Mouse (Mus musculus) T-helper 2 cell (primary cell): ENCODE measurements around the gene Gm11011.
"Not testable (repeated sequence)": the region's sequence is repeated elsewhere in the genome, so short reads cannot be mapped to it uniquely, and the experiment has no call there.

Experiments
- in situ Hi-C: fragments of 300-600 bp; cut with MboI, MseI; formaldehyde crosslinking; loops from one replicate; pipeline ENCODE4 v1.15.1; 2025; ENCODE audit warnings: high pct_unique_total_duplicates

The Gm11011 gene

DNA sequence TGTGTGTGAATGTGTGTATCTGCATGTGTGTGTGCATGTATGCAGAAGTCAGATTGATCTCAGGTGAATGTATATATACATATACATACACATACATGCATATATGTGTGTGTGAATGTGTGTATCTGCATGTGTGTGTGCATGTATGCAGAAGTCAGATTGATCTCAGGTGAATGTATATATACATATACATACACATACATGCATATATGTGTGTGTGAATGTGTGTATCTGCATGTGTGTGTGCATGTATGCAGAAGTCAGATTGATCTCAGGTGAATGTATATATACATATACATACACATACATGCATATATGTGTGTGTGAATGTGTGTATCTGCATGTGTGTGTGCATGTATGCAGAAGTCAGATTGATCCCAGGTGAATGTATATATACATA, at the start of gene Gm11011:
Gene Gm11011, minus strand, starts transcription at position 101 of the 400 bp plus-strand sequence.
- in situ Hi-C loops: not testable (repeated sequence)

DNA sequence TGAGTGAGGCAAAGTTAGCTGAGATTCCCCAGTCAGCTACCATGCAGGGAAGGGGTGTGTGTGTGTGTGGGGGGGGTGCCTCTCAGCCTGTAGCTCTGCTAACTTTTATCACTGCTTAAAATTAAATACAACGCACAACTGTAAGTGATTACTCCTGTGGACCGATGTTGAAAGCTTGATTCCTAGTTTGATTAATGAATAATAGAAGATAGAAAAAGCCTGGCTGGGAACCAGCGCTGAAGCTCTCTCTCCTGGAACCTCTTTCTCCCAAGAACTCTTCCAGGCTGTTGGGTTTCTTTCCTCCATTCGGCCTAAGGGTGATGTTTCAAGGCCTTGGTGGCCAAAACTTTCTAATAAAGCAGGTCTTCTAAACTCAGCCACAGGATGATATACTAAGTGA, 48.9 kb upstream of the Gm11011 start:
- in situ Hi-C loops: no loop called here

- in situ Hi-C loops: no loop called here
Measured at GRCm38 (mm10) chr2:169635428-169635827, 47.9 kb upstream of the Gm11011 start.

- in situ Hi-C loops: no loop called here
Measured at GRCm38 (mm10) chr2:169634619-169635382, 47.3 kb upstream of the Gm11011 start.

DNA sequence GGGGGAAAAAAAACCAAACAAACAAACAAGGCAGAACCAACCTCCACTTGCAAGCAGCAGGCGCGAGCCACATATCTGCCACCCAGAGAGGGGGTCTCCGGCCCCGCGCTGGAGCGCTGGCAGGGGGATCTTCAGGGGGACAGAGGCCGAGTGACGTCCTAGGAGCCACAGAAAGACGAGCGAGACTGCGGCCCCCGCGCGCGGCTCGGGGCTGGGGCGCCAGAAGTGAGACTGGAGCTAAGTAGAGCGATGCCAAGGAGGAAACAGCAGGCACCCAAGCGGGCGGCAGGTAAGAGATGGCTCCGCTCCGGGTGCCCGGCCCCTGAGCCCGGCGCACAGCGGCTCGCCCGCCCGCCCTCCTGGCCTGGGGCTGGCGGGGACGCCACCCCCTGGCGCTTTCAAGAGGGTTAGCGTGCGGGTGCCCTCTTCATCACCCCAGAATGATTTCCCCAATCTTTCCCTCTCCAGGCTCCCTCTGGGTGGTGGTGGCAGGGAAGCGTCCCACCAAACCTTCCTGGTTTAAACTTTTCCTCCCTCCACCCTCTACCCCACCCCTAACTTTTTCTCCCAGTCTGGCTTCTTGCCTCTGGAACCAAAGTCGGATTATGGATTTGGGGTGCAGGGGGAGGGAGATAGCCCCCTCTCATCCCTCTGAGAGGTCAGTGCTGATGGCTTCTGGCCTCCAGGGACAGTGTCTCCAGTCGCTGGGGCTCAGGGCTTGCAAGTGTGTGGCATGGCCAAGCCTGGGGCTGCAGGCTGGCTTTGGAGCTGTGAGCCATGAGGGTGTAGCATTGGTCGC, 46.1 kb upstream of the Gm11011 start:
- in situ Hi-C loops: no loop called here

DNA sequence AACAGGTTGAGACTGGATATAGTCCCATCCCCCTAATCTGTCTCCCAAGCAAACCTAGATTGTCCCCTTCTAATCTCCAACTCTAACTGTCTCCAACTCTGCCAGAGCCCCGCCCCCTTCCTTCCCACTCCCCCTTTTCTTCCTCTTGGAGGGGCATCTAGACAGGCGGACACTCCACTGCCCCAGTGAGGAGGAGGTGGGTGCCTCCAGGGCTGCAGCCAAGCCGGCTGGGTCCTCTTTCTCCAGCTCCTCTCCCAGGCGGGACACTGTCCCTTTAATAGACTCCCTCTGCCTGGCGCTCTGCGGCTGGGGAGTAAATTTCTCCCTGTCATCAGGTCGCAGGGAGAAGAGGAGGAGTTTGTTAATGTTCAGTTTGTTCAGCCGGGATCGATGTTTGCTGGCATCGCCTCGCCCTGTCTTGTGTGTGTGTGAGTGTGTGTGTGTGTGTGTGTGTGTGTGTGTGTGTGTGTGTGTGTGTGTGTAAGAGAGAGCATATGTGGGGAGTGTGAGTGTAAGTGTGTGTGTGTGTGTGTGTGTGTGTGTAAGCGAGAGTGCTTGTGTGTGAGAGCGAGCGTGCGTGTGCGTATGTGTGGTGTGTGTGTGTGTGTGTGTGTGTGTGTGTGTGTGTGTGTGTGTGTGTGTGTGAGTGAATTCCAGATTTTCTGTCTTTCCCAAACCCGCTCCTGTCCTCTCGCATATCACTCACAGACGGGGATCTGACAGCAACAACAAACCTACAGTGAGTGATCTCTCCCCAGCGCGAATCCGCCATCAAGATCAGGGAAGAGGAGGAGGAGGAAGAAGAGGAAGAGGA, 45.0 kb upstream of the Gm11011 start, which contains the start of gene Tshz2:
Gene Tshz2, plus strand, starts transcription at position 676 of the 814 bp plus-strand sequence.
- in situ Hi-C loops: no loop called here

DNA sequence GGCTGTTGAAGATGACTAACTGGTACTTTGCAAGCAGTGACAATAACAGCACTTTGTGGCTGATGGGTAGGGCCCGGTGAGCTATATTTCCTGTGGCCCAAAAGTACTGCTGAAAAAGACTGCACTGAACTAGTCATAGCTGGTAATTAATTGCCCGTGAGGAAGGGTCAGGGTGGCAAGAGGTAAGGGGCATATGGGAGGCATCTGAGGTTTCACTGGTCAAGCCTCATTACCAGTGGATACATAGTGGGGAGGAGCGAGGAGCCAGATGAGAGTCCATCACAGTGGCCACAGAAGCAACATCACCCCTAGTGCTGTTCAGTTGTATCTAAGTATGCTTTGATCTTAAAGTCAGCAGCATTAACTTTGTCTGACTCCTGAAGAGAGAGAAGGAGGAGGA, 42.5 kb upstream of the Gm11011 start:
- in situ Hi-C loops: no loop called here

DNA sequence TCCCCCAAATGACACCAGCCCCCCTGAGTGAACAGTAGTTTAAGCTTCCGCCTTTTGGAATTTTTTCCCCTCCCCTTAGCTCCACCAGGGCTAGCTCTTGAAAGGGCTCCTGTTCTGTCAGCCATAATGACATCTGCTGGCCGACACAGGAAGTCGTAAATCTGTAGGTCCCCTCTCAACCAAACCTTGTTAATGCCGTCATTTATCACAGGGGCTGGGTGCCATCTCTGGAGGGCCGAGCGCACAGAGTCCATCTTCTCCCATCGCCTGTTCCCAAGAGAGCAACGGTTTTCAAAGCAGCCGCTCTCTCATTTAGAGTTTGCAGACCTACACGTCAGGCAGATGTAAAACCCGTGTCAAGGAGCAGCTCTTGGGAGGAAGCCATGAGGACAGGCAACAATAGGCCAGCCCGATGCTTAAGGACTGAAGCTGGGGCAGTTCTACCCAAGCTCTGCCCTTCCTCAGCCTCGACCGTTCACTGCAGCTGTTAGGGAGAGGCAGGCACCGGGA, 33.7 kb upstream of the Gm11011 start:
- in situ Hi-C loops: no loop called here

DNA sequence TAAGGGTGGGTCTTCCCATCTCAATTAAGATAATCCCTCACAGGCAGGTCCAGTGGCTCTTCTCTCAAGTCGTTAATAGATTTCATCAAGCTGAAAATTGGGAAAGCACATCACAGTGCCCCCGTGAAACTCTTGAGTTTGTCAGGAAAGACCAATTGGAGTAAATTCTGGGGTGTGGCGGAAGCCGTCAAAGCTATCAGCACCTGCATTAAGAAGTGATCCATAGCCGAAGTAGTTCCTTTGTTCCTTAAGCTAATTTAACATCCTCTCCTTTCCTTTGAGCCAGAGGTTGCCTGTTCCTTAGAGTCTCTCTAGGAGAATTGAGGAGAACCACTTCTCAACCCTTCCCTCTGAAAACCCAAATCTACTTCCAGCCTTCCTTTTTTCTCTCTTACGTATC, 28.5 kb upstream of the Gm11011 start:
- in situ Hi-C loops: no loop called here

DNA sequence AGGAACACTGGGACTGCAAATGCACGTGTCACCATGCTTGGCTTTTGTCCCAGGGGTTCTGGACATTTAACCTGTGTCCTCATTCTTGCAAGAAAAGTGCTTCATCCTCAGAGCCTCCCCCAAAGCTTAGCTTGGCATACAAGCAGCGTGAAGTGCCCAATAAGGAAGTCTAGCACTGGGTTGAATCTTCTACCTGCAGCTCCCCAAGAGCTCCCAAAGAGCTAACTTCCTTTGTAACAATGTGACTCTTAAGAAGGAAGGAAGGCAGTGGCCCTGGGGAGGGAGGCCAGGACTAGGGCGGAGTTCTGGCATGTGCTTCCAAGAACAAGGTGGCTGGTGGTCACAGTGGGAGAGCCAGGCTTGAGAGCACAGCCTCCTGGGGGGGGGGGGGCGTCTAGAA, 27.1 kb upstream of the Gm11011 start:
- in situ Hi-C loops: no loop called here

DNA sequence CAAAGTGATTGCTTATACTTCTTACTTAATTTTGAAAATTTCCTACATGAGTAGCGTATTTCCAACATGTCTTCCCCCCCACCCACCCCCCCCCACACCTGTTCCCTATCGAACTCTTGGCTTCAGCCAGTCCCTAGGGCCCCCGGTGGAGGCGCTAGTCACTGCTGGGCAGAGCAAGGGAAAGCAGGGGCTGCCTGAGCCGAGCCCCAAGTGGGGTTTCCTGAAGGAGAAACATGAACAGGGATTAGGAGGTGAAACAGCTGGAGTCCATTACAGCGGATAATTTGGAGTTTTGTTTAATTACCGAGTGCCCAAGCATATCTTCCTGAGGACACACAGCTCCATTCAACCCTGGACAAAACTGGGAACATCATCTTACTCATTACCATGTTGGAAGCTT, 24.0 kb upstream of the Gm11011 start:
- in situ Hi-C loops: no loop called here

- in situ Hi-C loops: no loop called here
Measured at GRCm38 (mm10) chr2:169610882-169611281, 23.3 kb upstream of the Gm11011 start.

DNA sequence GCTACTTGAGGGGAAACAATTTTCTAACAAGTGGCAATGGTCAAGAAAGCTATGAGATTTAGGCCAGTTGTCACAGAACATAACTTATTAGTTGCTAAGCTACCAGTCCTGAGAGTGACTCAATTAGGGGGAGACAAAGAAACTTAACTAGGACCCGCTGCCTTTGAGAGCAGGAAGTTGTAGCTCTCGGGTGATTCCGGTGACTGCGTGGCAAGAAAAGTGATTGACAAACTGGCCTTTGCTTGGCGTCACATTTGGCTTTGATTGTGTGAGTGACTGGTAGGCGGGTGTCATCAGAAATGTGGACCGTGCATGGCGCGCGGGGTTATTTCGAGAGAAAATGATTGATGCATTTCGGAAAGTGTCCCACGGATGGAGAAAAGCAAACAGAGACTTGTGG, 22.4 kb upstream of the Gm11011 start:
- in situ Hi-C loops: no loop called here

- in situ Hi-C loops: no loop called here
Measured at GRCm38 (mm10) chr2:169607787-169608186, 20.2 kb upstream of the Gm11011 start.

DNA sequence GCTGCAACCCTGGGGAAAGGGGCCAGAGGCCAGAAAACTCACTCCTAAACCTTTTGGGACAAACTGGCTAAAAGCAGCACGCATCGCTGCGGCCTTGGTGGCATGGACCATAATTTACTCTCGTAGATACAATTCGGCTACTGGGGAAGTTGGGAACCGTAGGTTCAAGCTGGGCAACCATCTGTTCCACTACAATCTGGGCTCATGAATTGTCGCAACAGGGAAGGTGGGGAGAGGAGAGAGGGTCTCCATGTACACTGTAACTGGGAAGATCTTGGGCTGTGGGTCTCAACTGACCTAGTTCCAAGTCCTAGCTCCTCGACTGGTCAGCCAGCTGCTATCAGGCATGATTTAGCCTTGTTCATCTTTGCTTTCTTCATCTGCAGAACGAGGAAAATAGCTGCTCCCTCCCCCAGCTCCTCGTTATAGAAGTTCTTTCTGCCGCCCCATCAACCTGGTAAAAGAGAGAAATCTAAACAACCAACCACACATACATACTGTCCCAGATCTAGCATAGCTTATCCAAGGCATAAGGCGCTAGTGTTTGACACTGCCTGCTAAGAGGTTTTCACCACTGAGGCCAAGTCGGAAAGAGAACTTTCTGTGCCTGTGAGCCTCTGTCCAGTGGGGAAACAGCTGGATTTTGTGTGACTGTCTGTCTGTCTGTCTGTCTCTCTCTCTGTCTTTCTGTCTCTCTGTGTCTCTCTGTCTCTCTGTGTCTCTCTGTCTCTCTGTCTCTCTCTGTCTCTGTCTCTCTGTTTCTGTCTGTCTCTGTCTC, 19.5 kb upstream of the Gm11011 start:
- in situ Hi-C loops: no loop called here

DNA sequence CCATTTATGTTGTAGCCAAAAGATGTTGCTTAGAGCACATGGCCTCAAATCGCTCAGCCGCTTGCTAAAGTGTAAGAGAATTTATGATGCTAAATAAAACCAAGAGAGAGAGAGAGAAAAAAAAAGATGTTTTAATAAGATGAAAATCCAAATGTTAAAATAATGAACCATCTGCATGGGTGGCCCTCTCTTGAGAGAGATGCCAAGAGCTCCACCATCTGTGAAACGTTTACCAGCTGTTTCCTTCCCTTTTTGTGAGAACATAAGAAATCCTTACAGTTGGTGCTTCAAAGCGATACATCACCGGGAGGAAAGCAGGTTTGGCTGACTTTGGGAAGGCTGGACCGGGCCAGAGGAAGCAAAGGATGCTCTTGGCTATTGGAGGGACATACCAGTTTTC, 12.6 kb upstream of the Gm11011 start:
- in situ Hi-C loops: no loop called here

GRCm38 (mm10) chr2:169599591-169599990, 12.0 kb upstream of the Gm11011 start:
- in situ Hi-C loops: no loop called here

DNA sequence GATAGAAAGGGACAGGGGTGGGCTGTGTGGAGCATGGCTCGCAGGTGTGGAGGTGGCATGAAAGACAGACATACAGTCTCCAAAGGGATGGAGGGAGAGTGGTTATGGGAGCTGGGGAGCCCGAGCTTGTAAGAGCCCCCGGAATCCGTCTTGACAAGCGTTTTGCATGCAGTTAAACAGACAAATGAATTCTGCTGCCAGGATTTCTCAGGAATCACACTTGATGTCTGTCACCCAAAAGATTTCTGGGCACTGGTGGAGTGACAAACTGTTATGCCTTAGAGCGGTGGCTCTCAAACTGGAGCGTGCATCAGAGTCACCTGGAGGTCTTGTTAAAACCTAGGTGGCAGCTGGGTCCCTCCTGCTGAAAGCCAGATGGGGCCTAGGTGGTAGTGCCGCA, 10.4 kb upstream of the Gm11011 start:
- in situ Hi-C loops: no loop called here

- in situ Hi-C loops: no loop called here
Measured at GRCm38 (mm10) chr2:169597357-169597756, 9.8 kb upstream of the Gm11011 start.

GRCm38 (mm10) chr2:169593742-169594141, 6.2 kb upstream of the Gm11011 start:
- in situ Hi-C loops: no loop called here

GRCm38 (mm10) chr2:169590412-169590811, 2.9 kb upstream of the Gm11011 start:
- in situ Hi-C loops: no loop called here
